Mouse (Mus musculus) heart, postnatal 10 days (tissue): ENCODE data around the gene Etv2. TPM values are rescaled to one million over a fixed set of nuclear protein-coding genes. Genes with fewer than 3 reads are reported as not detected.

Experiments used
- DNase-seq, 2 experiments: peaks; one replicate each; pipeline ENCODE4 v3.0.0; 2021
- intact Hi-C: fragments of 180-260 bp; cut with DNase I; formaldehyde crosslinking; loops from one replicate; pipeline ENCODE4 v1.15.1; 2025
- microRNA-seq, 2 experiments: library from miRNA; unstranded; fragments of <30 nt; microRNA quantifications; one replicate each; pipeline ENCODE4 v1.2.0; 2022
- total RNA-seq, 2 experiments: library from RNA; stranded (reverse); gene quantifications; 2 replicates each; pipeline ENCODE4 v1.2.3; 2021

The Etv2 gene
- total RNA-seq, 2 experiments from 2014 or later, result not detected

GRCm38 (mm10) chr7:30591605-30591951 lies 44.1 kb downstream of the Etv2 start:
- DNase-seq, result no peak
- intact Hi-C loops, result loop anchor here (5.0 to 10.0 kb wide), 2 partner anchors 311 to 373 kb away; no protein-coding TSS in a partner anchor

DNA sequence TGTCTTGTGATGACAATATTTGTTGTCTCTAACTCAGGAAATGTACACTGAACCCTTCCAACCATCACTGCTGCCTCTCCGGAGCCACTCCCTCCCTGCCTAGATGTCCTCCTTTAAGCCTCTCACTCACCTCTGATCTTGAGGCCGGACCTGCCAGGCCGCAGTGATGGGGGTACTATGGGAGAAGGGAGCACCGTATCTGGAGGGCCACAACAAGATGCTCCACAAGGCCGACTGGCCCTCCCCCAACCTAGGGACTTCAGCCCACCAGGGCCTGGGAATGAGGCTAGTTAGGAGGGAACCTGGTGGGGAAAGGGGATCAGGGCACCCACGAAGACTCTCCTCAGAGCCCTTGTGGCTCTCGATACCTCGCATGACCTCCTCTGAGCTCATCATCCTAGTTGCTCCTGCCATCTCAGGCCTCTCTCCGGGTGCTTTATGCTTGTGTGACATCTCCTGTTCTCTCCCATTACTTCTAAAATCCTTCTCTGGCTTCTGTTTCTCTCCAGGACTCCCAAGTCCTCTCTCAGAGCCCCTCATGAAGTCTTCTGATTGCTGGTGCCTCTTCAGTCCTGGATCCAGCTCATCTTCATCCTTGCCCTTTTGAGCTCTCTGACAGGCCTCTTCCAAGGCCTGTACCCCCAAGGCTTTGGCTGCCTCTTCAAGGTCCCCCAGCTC lies 44.6 kb downstream of the Etv2 start:
- DNase-seq, result no peak
- intact Hi-C loops, result loop anchor here (5.0 to 10.0 kb wide), 2 partner anchors 311 to 374 kb away; no protein-coding TSS in a partner anchor

GRCm38 (mm10) chr7:30589435-30590301 lies 46.0 kb downstream of the Etv2 start:
- DNase-seq, result peak; percentile 88 to 92
- intact Hi-C loops, result loop anchor here (1.0 to 10.0 kb wide), 6 partner anchors 19 to 375 kb away; partner anchors contain the start of gene Tmem147

DNA sequence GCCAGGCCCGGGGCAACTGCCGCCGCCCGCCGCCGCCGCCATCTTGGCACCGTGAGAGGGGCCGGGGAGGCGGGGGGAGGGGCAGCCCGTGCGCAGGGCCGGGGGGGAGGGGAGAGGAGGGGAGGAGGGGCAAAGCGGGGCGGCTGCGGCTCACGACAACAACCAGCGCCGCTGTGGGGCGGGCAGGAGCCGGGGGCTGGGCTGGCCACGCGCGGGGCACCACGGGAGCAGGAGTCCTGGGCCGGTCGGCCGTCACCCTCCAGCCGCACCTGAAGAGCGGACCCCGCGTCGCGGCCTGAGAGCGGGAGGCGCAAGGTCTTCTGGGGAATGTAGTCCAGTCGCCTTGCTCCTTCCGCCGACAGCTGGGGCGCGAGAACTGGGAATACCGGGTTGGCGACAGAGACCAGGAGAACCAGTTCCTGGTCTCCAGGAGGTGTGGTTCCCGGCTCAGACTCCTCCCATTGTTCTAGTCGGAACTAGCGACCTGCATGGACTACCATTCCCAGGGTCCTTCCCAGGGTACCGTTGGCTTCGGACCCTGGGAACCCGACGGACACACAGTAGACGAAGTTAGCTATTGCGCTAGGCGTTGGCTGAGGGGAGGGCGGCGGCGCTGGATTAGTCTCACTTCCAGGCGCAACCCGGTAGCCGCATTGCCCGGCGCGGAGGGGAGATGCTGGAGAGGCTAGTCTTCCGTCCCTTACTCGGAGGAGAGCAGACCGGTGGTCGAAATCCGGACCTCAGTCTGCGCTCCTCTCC lies 46.8 kb downstream of the Etv2 start, which contains the start of gene Kmt2b:
Kmt2b (minus strand) TSS at position 51 of the 759 bp plus-strand sequence.
- peak; percentile 96 to 98 for DNase-seq
- intact Hi-C loops, result loop anchor here (1.0 to 2.0 kb wide), 4 partner anchors 19 to 270 kb away; partner anchors contain the start of gene Tmem147

- intact Hi-C loops, result loop anchor here (1.0 to 2.0 kb wide), 2 partner anchors 23 to 271 kb away; partner anchors contain the start of gene Igflr1
- peak; percentile 68 to 70 for DNase-seq
Observed at GRCm38 (mm10) chr7:30587842-30588667, 47.6 kb downstream of the Etv2 start.

GRCm38 (mm10) chr7:30586455-30587020 lies 49.1 kb downstream of the Etv2 start:
- no peak for DNase-seq
- intact Hi-C loops, result loop anchor here (1.0 kb wide), 1 partner anchor 21 kb away; the partner anchor contains the start of gene Igflr1

GRCm38 (mm10) chr7:30585170-30585569 lies 50.5 kb downstream of the Etv2 start:
- intact Hi-C loops, result no loop called here
- DNase-seq, result no peak

DNA sequence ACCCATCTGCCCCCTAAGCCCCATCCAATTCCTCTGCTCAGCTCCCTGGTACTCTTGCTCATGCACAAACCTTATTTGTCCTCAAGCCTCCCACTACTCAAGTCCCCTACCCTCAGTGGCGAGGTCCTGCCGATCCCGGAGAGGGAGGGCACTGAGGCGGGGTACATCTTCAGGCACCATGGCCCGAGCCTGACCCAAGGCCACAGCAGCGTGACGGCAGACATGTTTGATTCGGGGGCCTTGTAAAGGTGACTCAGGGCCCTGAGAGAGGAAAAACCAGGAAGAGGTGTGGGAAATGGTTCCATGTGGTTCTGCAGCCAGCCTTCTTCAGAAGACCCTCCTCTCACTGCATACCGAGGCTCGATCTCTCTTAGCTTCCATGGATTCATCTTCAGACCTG lies 51.3 kb downstream of the Etv2 start:
- intact Hi-C loops, result no loop called here
- no peak for DNase-seq

Small RNA genes lying within 50 kb of the gene (microRNA-seq; reads per million reads assigned to microRNA genes)
- gene Mir3569, result 0 reads per million in 2 experiments

Other genes with a start within 250 kb of the Etv2 start
- 10 to 100 TPM; 12.9 to 16.5 TPM for gene Tyrobp, start 222.1 kb downstream of the Etv2 start, total RNA-seq
- gene Hcst, start 216.0 kb downstream of the Etv2 start, total RNA-seq, result 1 to 10 TPM in 1 of 2 experiments, under 1 TPM in 1; 0.92 to 1.8 TPM
- gene Nfkbid, start 214.1 kb downstream of the Etv2 start, total RNA-seq, result under 1 TPM; 0.29 to 0.45 TPM
- gene Aplp1, start 190.3 kb downstream of the Etv2 start, total RNA-seq, result 1 to 10 TPM; 4.1 to 6.2 TPM
- under 1 TPM; 0.07 to 0.17 TPM for gene Kirrel2, start 178.2 kb downstream of the Etv2 start, total RNA-seq
- not detected for gene Nphs1, start 177.5 kb downstream of the Etv2 start, total RNA-seq
- gene Prodh2, start 142.2 kb downstream of the Etv2 start, total RNA-seq, result not detected
- gene Arhgap33, start 100.8 kb downstream of the Etv2 start, total RNA-seq, result 1 to 10 TPM; 3.7 to 3.9 TPM
- 100 to 1,000 TPM; 391 to 393 TPM for gene Hspb6, start 83.7 kb downstream of the Etv2 start, total RNA-seq
- gene Proser3, start 83.6 kb downstream of the Etv2 start, total RNA-seq, result 1 to 10 TPM; 2.7 to 4.8 TPM
- 10 to 100 TPM; 15.0 to 23.6 TPM for gene Lin37, start 76.0 kb downstream of the Etv2 start, total RNA-seq
- 10 to 100 TPM; 67.4 to 78.2 TPM for gene U2af1l4, start 72.6 kb downstream of the Etv2 start, total RNA-seq
- 1 to 10 TPM; 1.7 to 1.8 TPM for gene Gm49396, start 72.5 kb downstream of the Etv2 start, total RNA-seq
- gene Psenen, start 72.2 kb downstream of the Etv2 start, total RNA-seq, result 10 to 100 TPM; 78.2 to 80.1 TPM
- 1 to 10 TPM; 1.6 to 2.0 TPM for gene Igflr1, start 70.4 kb downstream of the Etv2 start, total RNA-seq
- 10 to 100 TPM; 25.8 to 30.2 TPM for gene Kmt2b, start 47.1 kb downstream of the Etv2 start, total RNA-seq
- gene Zbtb32, start 36.9 kb downstream of the Etv2 start, total RNA-seq, result not detected
- gene Upk1a, start 23.0 kb downstream of the Etv2 start, total RNA-seq, result under 1 TPM; 0.42 to 0.48 TPM
- gene Cox6b1, start 9.7 kb downstream of the Etv2 start, total RNA-seq, result 1,000 to 10,000 TPM; 4,137 to 4,381 TPM
- 10 to 100 TPM; 58.8 to 60.3 TPM for gene Rbm42, start 14.5 kb upstream of the Etv2 start, total RNA-seq
- 1 to 10 TPM; 6.7 to 7.7 TPM for gene Haus5, start 29.1 kb upstream of the Etv2 start, total RNA-seq
- gene Pmis2, start 35.8 kb upstream of the Etv2 start, total RNA-seq, result under 1 TPM in 1 of 2 experiments, not detected in 1; 0.67 TPM
- gene 2200002J24Rik, start 63.1 kb upstream of the Etv2 start, total RNA-seq, result not detected
- under 1 TPM in 1 of 2 experiments, not detected in 1; 0.12 TPM for gene Atp4a, start 76.4 kb upstream of the Etv2 start, total RNA-seq
- 100 to 1,000 TPM; 229 to 244 TPM for gene Tmem147, start 93.7 kb upstream of the Etv2 start, total RNA-seq
- not detected for gene Gapdhs, start 107.8 kb upstream of the Etv2 start, total RNA-seq
- gene Sbsn, start 115.6 kb upstream of the Etv2 start, total RNA-seq, result 1 to 10 TPM; 4.5 to 4.8 TPM
- 1 to 10 TPM; 5.8 to 8.1 TPM for gene Dmkn, start 127.9 kb upstream of the Etv2 start, total RNA-seq
- gene Krtdap, start 152.0 kb upstream of the Etv2 start, total RNA-seq, result not detected
- under 1 TPM; 0.35 to 0.57 TPM for gene Ffar2, start 187.9 kb upstream of the Etv2 start, total RNA-seq
- not detected for gene Ffar3, start 220.3 kb upstream of the Etv2 start, total RNA-seq
- under 1 TPM in 1 of 2 experiments, not detected in 1; 0.05 TPM for gene Ffar1, start 225.7 kb upstream of the Etv2 start, total RNA-seq
- 1 to 10 TPM; 1.1 to 1.4 TPM for gene Cd22, start 244.5 kb upstream of the Etv2 start, total RNA-seq